Mouse (Mus musculus) midbrain, embryonic 14.5 days (tissue): ENCODE measurements around the gene Wdr37. TPM values are rescaled to one million over a fixed set of nuclear protein-coding genes. Genes with fewer than 3 reads are reported as not detected.

Experiments
- ATAC-seq: fragments of 200-750 bp; cut with Nextera tagmentation; 2 replicates; pipeline ENCODE4 v1.8.0; 2017; ENCODE audit warnings: moderate number of reproducible peaks, moderate library complexity; ENCODE audit not compliant: low FRiP score, low TSS enrichment
- DNase-seq: peaks from one replicate; pipeline ENCODE4 v3.0.0-alpha.2; 2015
- H3K27ac ChIP-seq: fragments of 300-500 bp; sonication (generic); replicated peaks from 2 replicates; pipeline ENCODE4 v1.5.1; 2014; ENCODE audit warnings: mild to moderate bottlenecking, low read depth, low read length, moderate library complexity
- H3K27me3 ChIP-seq: fragments of 300-500 bp; sonication (generic); 2 replicates; pipeline ENCODE4 v1.6.1; 2014; ENCODE audit warnings: low read length, control low read depth, mixed read lengths; ENCODE audit not compliant: control insufficient read depth, insufficient read depth
- H3K36me3 ChIP-seq: fragments of 300-500 bp; sonication (generic); 2 replicates; pipeline ENCODE4 v1.6.1; 2014; ENCODE audit warnings: low read length, control low read depth; ENCODE audit not compliant: control insufficient read depth, insufficient read depth
- H3K4me1 ChIP-seq: fragments of 300-500 bp; sonication (generic); 2 replicates; pipeline ENCODE4 v1.6.1; 2014; ENCODE audit warnings: mild to moderate bottlenecking, antibody characterized with exemption, low read length, control low read depth; ENCODE audit not compliant: control insufficient read depth, insufficient read depth
- H3K4me2 ChIP-seq: fragments of 300-500 bp; sonication (generic); 2 replicates; pipeline ENCODE4 v1.6.1; 2014; ENCODE audit warnings: mild to moderate bottlenecking, low read length, moderate library complexity
- H3K4me3 ChIP-seq: fragments of 300-500 bp; sonication (generic); replicated peaks from 2 replicates; pipeline ENCODE4 v1.5.1; 2014; ENCODE audit warnings: low read depth, low read length
- H3K9ac ChIP-seq: fragments of 300-500 bp; sonication (generic); replicated peaks from 2 replicates; pipeline ENCODE4 v1.6.1; 2014; ENCODE audit warnings: mild to moderate bottlenecking, low read length, moderate library complexity
- H3K9me3 ChIP-seq: fragments of 300-500 bp; sonication (generic); 2 replicates; pipeline ENCODE4 v1.6.1; 2016; ENCODE audit warnings: low read length, control low read depth, mixed read lengths; ENCODE audit not compliant: control insufficient read depth
- WGBS: fragments of 180-500 bp; shearing (Covaris S2); extraction: QIAGEN DNeasy Blood & Tissue Kit; methylation state at CpG from one replicate; pipeline ENCODE4 v1.1.7; 2014; 5-methylcytosine and 5-hydroxymethylcytosine counted together
- microRNA-seq: library from miRNA; unstranded; fragments of <30 nt; microRNA quantifications from one replicate; pipeline ENCODE4, GENCODE M21; 2016
- polyA plus RNA-seq: library from polyadenylated mRNA; unstranded; fragments of >200 nt; fragmentation: Nextera tagmentation; extraction: Ambion mirVana; gene quantifications from 2 replicates; pipeline ENCODE4 v1.2.1, GENCODE M21; 2014

The Wdr37 gene
- polyA plus RNA-seq, 1 experiment from 2014 or later = 71.0 TPM

DNA sequence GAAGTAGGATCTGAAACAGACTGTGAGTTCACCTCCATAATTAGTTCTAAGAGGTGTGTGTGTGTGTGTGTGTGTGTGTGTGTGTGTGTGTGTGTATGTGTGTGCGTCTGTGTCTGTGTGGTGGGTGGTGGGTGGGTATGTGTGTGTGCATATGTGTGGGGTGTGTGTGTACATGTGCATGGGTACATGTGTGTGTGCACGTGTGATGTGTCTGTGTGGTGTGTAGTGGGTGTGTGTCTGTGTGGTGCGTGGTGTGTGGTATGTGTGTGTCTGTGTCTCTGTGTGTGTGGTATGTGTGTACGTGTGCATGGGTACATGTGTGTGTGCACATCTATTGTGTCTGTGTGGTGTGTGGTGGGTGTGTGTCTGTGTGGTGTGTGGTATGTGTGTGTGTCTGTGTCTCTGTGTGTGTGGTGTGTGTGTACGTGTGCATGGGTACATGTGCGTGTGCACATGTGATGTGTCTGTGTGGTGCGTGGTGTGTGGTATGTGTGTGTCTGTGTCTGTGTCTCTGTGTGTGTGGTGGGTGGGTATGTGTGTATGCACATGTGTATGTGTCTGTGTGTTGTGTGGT lies 102.0 kb downstream of the Wdr37 start:
- no peaks in the 10 kb centered on the region for H3K27me3 ChIP-seq
- DNase-seq = no peak
- ATAC-seq = no peak; the same call in 1 of the 2 replicates
- H3K4me3 ChIP-seq = no peak overlapping the region
- no peak overlapping the region for H3K27ac ChIP-seq
- no peak overlapping the region for H3K4me2 ChIP-seq
- H3K36me3 ChIP-seq = no peaks in the 10 kb centered on the region
- peaks cover 4% of the 10 kb centered on the region for H3K9me3 ChIP-seq
- 0 out of 2 replicates have a peak, but pooled peaks cover 2% of the 10 kb centered on the region for H3K4me1 ChIP-seq
- 98% methylated on average over 7 of the region's 7 CpGs for WGBS
- no peak overlapping the region for H3K9ac ChIP-seq

- H3K27ac ChIP-seq = no peak overlapping the region
Measured at GRCm38 (mm10) chr13:8760940-8761339, 110.8 kb downstream of the Wdr37 start.

More at GRCm38 (mm10) chr13:8760940-8761339, 110.8 kb downstream of the Wdr37 start:
- H3K36me3 ChIP-seq = no peaks in the 10 kb centered on the region
- H3K9ac ChIP-seq = no peak overlapping the region
- H3K4me3 ChIP-seq = no peak overlapping the region
- H3K27me3 ChIP-seq = no peaks in the 10 kb centered on the region
- no peaks in the 10 kb centered on the region for H3K4me1 ChIP-seq
- ATAC-seq (no peak), DNase-seq (no peak)
- H3K4me2 ChIP-seq = no peak overlapping the region
- 68% methylated on average over 8 of the region's 8 CpGs for WGBS
- H3K9me3 ChIP-seq = no peaks in the 10 kb centered on the region

Small RNA genes within 50 kb of the gene (microRNA-seq; reads per million reads assigned to microRNA genes)
- gene Gm22750 = not detected

Other genes starting within 250 kb of the Wdr37 start
- gene Idi1, start 13.6 kb upstream of the Wdr37 start, polyA plus RNA-seq = 66.6 and 81.8 TPM in 2 replicates
- gene Gm9745, start 76.3 kb upstream of the Wdr37 start, polyA plus RNA-seq = not detected in 2 replicates
- gene Idi2, start 81.0 kb upstream of the Wdr37 start, polyA plus RNA-seq = 0.09 TPM in 1 of 2 replicates, not detected in the other
- 59.2 and 79.3 TPM in 2 replicates for gene Gtpbp4, start 124.2 kb upstream of the Wdr37 start, polyA plus RNA-seq
- gene Larp4b, start 222.0 kb upstream of the Wdr37 start, polyA plus RNA-seq = 45.6 and 51.6 TPM in 2 replicates